Mouse (Mus musculus) common myeloid progenitor, adult 5-6 weeks (primary cell): Measurements from ENCODE around the gene Fam83d. TPM values are rescaled to one million over a fixed set of nuclear protein-coding genes. Genes with fewer than 3 reads are reported as not detected.
A peak's percentile ranks its signal among the peaks of the same experiment; 100 is the strongest.
"Not testable (repeated sequence)": the region's sequence is repeated elsewhere in the genome, so short reads cannot be mapped to it uniquely, and the experiment has no call there.

Source experiments
- ATAC-seq: replicated peaks from 2 replicates; pipeline ENCODE4 v1.8.0; 2016; ENCODE audit warnings: low read depth, mild to moderate bottlenecking, moderate TSS enrichment, inconsistent platforms; ENCODE audit not compliant: poor library complexity, severe bottlenecking
- total RNA-seq: library from RNA; stranded (forward); fragments of 200-1000, 187-1606 nt; gene quantifications from 2 replicates; pipeline ENCODE4 v1.2.3, GENCODE M21; 2017

The Fam83d gene
- total RNA-seq: 3.0 and 6.7 TPM in 2 replicates

- peak; percentile 94 for ATAC-seq
Measured at GRCm38 (mm10) chr2:158767742-158768339, at the start of gene Fam83d. Gene Fam83d (plus strand): TSS chr2:158768093.

- no peak for ATAC-seq
Measured at GRCm38 (mm10) chr2:158718816-158719549, 48.9 kb upstream of the Fam83d start.

GRCm38 (mm10) chr2:158720715-158721370, 47.0 kb upstream of the Fam83d start:
- no peak for ATAC-seq

- ATAC-seq: no peak
Measured at GRCm38 (mm10) chr2:158721481-158721880, 46.4 kb upstream of the Fam83d start.

- no peak for ATAC-seq
Measured at GRCm38 (mm10) chr2:158722135-158722534, 45.8 kb upstream of the Fam83d start.

GRCm38 (mm10) chr2:158722991-158723551, 44.8 kb upstream of the Fam83d start:
- ATAC-seq: peak; percentile 79

- no peak for ATAC-seq
Measured at GRCm38 (mm10) chr2:158723806-158724205, 44.1 kb upstream of the Fam83d start.

GRCm38 (mm10) chr2:158726252-158726651, 41.6 kb upstream of the Fam83d start:
- ATAC-seq: no peak

- ATAC-seq: peak; percentile 56
Measured at GRCm38 (mm10) chr2:158728061-158728815, 39.7 kb upstream of the Fam83d start.

GRCm38 (mm10) chr2:158730896-158731295, 37.0 kb upstream of the Fam83d start:
- no peak for ATAC-seq

GRCm38 (mm10) chr2:158732521-158732920, 35.4 kb upstream of the Fam83d start:
- no peak for ATAC-seq

- ATAC-seq: no peak
Measured at GRCm38 (mm10) chr2:158733136-158733535, 34.8 kb upstream of the Fam83d start.

GRCm38 (mm10) chr2:158733914-158734313, 34.0 kb upstream of the Fam83d start:
- peak; percentile 79 for ATAC-seq

- ATAC-seq: peak; percentile 17; the same call in 1 of the 2 replicates
Measured at GRCm38 (mm10) chr2:158734500-158735152, 33.3 kb upstream of the Fam83d start.

- no peak for ATAC-seq
Measured at GRCm38 (mm10) chr2:158735340-158735739, 32.6 kb upstream of the Fam83d start.

- ATAC-seq: not testable (repeated sequence)
Measured at GRCm38 (mm10) chr2:158736247-158736646, 31.6 kb upstream of the Fam83d start.

GRCm38 (mm10) chr2:158738591-158738990, 29.3 kb upstream of the Fam83d start:
- ATAC-seq: no peak

- ATAC-seq: no peak
Measured at GRCm38 (mm10) chr2:158739113-158739512, 28.8 kb upstream of the Fam83d start.

GRCm38 (mm10) chr2:158741011-158741501, 26.8 kb upstream of the Fam83d start:
- ATAC-seq: no peak
